Mouse (Mus musculus): ENCODE measurements around the gene Erich3.

Erich3 gene

GRCm38 (mm10) chr3:154771651-154772050, 108.0 kb downstream of the Erich3 start:
- DNase-seq (ENCODE audit: low spot score in 2 of 2), result no peak

GRCm38 (mm10) chr3:154778836-154779595, 115.4 kb downstream of the Erich3 start:
- DNase-seq (ENCODE audit: low spot score in 2 of 2), result no peak

GRCm38 (mm10) chr3:154786354-154786753, 122.7 kb downstream of the Erich3 start:
- no peak for DNase-seq (ENCODE audit: low spot score in 2 of 2)

GRCm38 (mm10) chr3:154787611-154788010, 124.0 kb downstream of the Erich3 start:
- DNase-seq (ENCODE audit: low spot score in 2 of 2), result no peak

- DNase-seq (ENCODE audit: low spot score in 2 of 2), result no peak
Measured at GRCm38 (mm10) chr3:154793571-154793970, 129.9 kb downstream of the Erich3 start.

- no peak for DNase-seq (ENCODE audit: low spot score in 2 of 2)
Measured at GRCm38 (mm10) chr3:154798806-154799205, 135.1 kb downstream of the Erich3 start.

GRCm38 (mm10) chr3:154800454-154800853, 136.8 kb downstream of the Erich3 start:
- DNase-seq (ENCODE audit: low spot score in 2 of 2), result no peak

- DNase-seq (ENCODE audit: low spot score in 2 of 2), result no peak
Measured at GRCm38 (mm10) chr3:154800888-154801429, 137.3 kb downstream of the Erich3 start.

GRCm38 (mm10) chr3:154806626-154807025, 143.0 kb downstream of the Erich3 start:
- no peak for DNase-seq (ENCODE audit: low spot score in 2 of 2)

GRCm38 (mm10) chr3:154810273-154810870, 146.7 kb downstream of the Erich3 start:
- DNase-seq (ENCODE audit: low spot score in 2 of 2), result no peak

GRCm38 (mm10) chr3:154811281-154811680, 147.6 kb downstream of the Erich3 start:
- DNase-seq (ENCODE audit: low spot score in 2 of 2), result no peak

GRCm38 (mm10) chr3:154811833-154812232, 148.2 kb downstream of the Erich3 start:
- no peak for DNase-seq (ENCODE audit: low spot score in 2 of 2)

GRCm38 (mm10) chr3:154812893-154813292, 149.2 kb downstream of the Erich3 start:
- DNase-seq (ENCODE audit: low spot score in 2 of 2), result no peak

- DNase-seq (ENCODE audit: low spot score in 2 of 2), result no peak
Measured at GRCm38 (mm10) chr3:154815606-154816005, 151.9 kb downstream of the Erich3 start.

GRCm38 (mm10) chr3:154816231-154816630, 152.6 kb downstream of the Erich3 start:
- DNase-seq (ENCODE audit: low spot score in 2 of 2), result no peak

- DNase-seq (ENCODE audit: low spot score in 2 of 2), result no peak
Measured at GRCm38 (mm10) chr3:154816801-154817625, 153.4 kb downstream of the Erich3 start.

Data from spleen, postnatal 10 days (tissue).